Mouse (Mus musculus): ENCODE measurements around the gene Tmem156. TPM values are rescaled to one million over a fixed set of nuclear protein-coding genes. Genes with fewer than 3 reads are reported as not detected.
A peak's percentile ranks its signal among the peaks of the same experiment; 100 is the strongest.
"Not testable (repeated sequence)": the region's sequence is repeated elsewhere in the genome, so short reads cannot be mapped to it uniquely, and the experiment has no call there.

Tmem156 gene
- total RNA-seq (2021), result under 1 TPM; 0.38 to 0.43 TPM
- long read RNA-seq, experiment 1, result 0 reads
- long read RNA-seq, experiment 2, result 0 reads

GRCm38 (mm10) chr5:65091921-65092320, at the start of gene Tmem156:
TSS of gene Tmem156 (minus strand) at chr5:65092132.
- DNase-seq (ENCODE audit: low spot score in 2 of 2), result no peak

- DNase-seq (ENCODE audit: low spot score in 2 of 2), result no peak
Measured at GRCm38 (mm10) chr5:65141242-65141641, 49.3 kb upstream of the Tmem156 start.

- no peak for DNase-seq (ENCODE audit: low spot score in 2 of 2)
Measured at GRCm38 (mm10) chr5:65137073-65137472, 45.1 kb upstream of the Tmem156 start.

GRCm38 (mm10) chr5:65136159-65136558, 44.2 kb upstream of the Tmem156 start:
- no peak for DNase-seq (ENCODE audit: low spot score in 2 of 2)

- no peak for DNase-seq (ENCODE audit: low spot score in 2 of 2)
Measured at GRCm38 (mm10) chr5:65131211-65131879, 39.4 kb upstream of the Tmem156 start.

- no peak for DNase-seq (ENCODE audit: low spot score in 2 of 2)
Measured at GRCm38 (mm10) chr5:65130528-65131210, 38.7 kb upstream of the Tmem156 start.

- no peak for DNase-seq (ENCODE audit: low spot score in 2 of 2)
Measured at GRCm38 (mm10) chr5:65128481-65128880, 36.5 kb upstream of the Tmem156 start.

GRCm38 (mm10) chr5:65126137-65126536, 34.2 kb upstream of the Tmem156 start:
- DNase-seq (ENCODE audit: low spot score in 2 of 2), result no peak

- no peak for DNase-seq (ENCODE audit: low spot score in 2 of 2)
Measured at GRCm38 (mm10) chr5:65122616-65123015, 30.7 kb upstream of the Tmem156 start.

GRCm38 (mm10) chr5:65119918-65120317, 28.0 kb upstream of the Tmem156 start:
- DNase-seq (ENCODE audit: low spot score in 2 of 2), result no peak

GRCm38 (mm10) chr5:65119495-65119894, 27.6 kb upstream of the Tmem156 start:
- DNase-seq (ENCODE audit: low spot score in 2 of 2), result no peak

GRCm38 (mm10) chr5:65116789-65117188, 24.9 kb upstream of the Tmem156 start:
- DNase-seq (ENCODE audit: low spot score in 2 of 2), result no peak

- no peak for DNase-seq (ENCODE audit: low spot score in 2 of 2)
Measured at GRCm38 (mm10) chr5:65113323-65113722, 21.4 kb upstream of the Tmem156 start.

GRCm38 (mm10) chr5:65112225-65112624, 20.3 kb upstream of the Tmem156 start:
- DNase-seq (ENCODE audit: low spot score in 2 of 2), result not testable (repeated sequence)

GRCm38 (mm10) chr5:65107773-65108432, 16.0 kb upstream of the Tmem156 start:
- DNase-seq (ENCODE audit: low spot score in 2 of 2), result peak; percentile 37 to 51

GRCm38 (mm10) chr5:65106876-65107772, 15.2 kb upstream of the Tmem156 start, which contains the start of gene Klhl5:
TSS of gene Klhl5 (plus strand) at chr5:65107539.
- DNase-seq (ENCODE audit: low spot score in 2 of 2), result peak; percentile 93

GRCm38 (mm10) chr5:65102641-65103042, 10.7 kb upstream of the Tmem156 start:
- DNase-seq (ENCODE audit: low spot score in 2 of 2), result no peak

- DNase-seq (ENCODE audit: low spot score in 2 of 2), result no peak
Measured at GRCm38 (mm10) chr5:65102026-65102640, 10.2 kb upstream of the Tmem156 start.

GRCm38 (mm10) chr5:65101621-65102020, 9.7 kb upstream of the Tmem156 start:
- DNase-seq (ENCODE audit: low spot score in 2 of 2), result no peak

GRCm38 (mm10) chr5:65101209-65101608, 9.3 kb upstream of the Tmem156 start:
- no peak for DNase-seq (ENCODE audit: low spot score in 2 of 2)
